Mouse (Mus musculus): Measurements from ENCODE around the gene Nqo2.
A peak's percentile ranks its signal among the peaks of the same experiment; 100 is the strongest.
"Not testable (repeated sequence)": the region's sequence is repeated elsewhere in the genome, so short reads cannot be mapped to it uniquely, and the experiment has no call there.

Gene Nqo2

DNA sequence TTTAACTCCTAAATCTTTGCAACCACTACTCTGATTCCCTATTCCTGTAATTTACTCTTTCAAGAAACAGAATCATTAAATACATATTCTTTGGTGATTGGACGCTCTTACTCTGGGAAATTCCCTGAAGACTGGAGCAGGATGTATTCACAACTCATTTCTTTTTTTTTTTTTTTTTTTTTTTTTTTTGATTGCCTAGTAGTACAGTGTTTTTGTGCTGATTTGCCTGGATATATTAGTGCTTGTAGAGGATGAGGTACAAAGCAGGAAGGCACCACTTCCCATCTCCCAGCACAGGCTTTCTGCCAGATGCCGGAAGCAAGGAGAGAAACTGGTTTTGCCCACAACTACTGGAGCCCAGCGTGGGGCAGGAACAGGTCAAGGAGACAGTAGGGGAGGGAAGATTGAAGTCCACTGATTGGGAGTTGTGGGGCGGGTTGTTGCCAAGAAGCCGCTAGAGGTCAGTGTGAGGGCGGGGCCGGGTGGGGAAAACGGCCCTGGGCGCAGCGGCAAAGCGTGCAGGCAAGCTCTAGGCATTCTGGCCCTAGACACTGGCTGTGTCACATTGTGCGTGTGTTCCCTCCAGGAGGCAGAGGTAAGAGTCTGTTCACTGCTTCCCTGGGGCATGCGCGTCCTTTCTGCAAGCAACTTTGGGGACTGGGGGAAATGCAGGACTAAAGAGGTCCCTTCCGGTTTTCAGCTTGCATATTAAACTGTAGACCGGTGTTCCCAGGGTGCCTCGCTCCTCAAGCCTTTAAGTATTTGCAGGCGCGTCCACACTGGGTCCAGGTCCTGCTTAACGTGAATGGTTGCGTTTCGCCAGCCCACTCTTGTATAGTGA is at the start of gene Nqo2:
Gene Nqo2, plus strand, starts transcription at position 482 of the 841 bp plus-strand sequence.
- DNase-seq (ENCODE audit: low spot score in 2 of 2) = peak; percentile 34 to 41

DNA sequence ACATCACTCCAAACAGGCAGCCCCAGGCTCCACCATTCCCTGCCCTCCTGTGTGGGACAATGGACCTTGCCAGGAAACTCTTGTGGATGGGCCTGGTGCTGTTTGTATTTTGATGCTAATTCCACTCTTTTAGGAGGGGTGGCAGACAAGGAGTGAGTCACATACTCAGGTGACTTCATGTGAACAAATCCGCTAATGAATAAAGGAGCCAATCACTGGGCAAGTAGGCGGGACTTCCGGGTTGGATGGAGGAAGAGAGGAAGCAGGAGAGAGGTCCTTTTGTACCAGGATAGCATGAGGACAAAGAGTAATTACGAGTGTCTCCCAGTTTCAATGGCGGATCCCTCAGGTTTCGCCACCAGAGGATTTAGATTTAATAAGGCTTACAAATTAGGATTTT is 43.4 kb upstream of the Nqo2 start:
- no peak for DNase-seq (ENCODE audit: low spot score in 2 of 2)

- DNase-seq (ENCODE audit: low spot score in 2 of 2) = no peak
Observed at GRCm38 (mm10) chr13:33921699-33922098, 42.8 kb upstream of the Nqo2 start.

DNA sequence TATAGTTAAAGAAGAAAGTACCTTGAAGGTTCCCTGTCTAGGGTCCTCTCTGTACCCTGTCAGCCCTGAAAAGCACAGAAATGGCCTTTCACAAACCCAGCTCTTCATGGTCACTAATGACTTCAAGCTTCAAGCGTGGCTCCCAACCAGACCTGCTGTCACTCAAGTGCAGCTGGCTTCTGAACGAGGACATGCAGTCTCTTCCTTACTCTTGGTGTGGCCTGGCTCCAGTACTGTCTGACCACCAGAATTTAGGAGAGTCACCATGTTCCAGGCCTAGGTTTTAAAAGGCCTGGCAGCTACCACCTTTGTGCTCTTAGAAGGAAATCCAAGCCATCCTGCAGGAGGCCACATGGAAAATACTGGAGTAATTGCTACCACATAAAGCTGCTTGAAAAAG is 34.2 kb upstream of the Nqo2 start:
- DNase-seq (ENCODE audit: low spot score in 2 of 2) = no peak

DNA sequence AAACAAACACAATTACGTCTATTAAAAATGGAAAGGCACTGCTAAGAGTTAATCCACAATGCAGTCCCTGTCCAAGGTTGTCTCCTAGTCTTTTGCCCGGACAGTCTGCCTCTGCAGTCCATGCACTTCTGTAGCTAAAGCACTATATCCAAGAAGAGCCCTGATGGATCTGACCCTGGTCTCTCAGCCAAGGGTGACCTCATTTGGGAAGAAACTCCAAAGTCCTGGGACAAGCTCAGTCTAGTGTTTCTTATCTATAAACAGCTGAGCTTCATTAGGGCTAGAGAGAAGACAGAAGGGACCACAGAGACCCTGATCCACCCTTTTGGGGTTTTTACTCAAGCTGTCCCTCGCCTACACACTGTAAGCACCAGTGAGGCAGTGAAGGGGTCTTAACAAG is 33.6 kb upstream of the Nqo2 start:
- no peak for DNase-seq (ENCODE audit: low spot score in 2 of 2)

GRCm38 (mm10) chr13:33934743-33935142 is 29.7 kb upstream of the Nqo2 start:
- DNase-seq (ENCODE audit: low spot score in 2 of 2) = no peak

GRCm38 (mm10) chr13:33935465-33936181 is 28.9 kb upstream of the Nqo2 start:
- DNase-seq (ENCODE audit: low spot score in 2 of 2) = peak; percentile 37 to 46

- no peak for DNase-seq (ENCODE audit: low spot score in 2 of 2)
Observed at GRCm38 (mm10) chr13:33937151-33937550, 27.3 kb upstream of the Nqo2 start.

DNA sequence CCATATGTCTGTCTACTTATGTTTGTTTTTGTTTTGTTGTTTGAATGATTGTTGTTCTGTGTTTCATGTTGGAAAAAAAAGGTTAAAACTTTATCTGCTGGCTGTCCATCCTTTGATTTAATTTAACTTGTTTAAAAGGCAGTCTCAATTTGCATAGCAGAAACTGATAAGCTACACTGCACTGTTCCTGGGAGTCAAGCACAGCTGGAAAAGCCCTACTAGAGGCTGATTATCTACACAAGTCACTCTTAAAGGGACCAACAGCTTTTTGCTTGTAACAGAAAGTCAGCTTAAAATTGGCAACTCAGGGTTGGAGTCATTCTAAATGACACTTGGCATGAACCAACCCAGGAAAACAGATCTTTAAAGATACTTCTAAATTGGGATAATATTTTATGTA is 26.9 kb upstream of the Nqo2 start:
- DNase-seq (ENCODE audit: low spot score in 2 of 2) = not testable (repeated sequence)

DNA sequence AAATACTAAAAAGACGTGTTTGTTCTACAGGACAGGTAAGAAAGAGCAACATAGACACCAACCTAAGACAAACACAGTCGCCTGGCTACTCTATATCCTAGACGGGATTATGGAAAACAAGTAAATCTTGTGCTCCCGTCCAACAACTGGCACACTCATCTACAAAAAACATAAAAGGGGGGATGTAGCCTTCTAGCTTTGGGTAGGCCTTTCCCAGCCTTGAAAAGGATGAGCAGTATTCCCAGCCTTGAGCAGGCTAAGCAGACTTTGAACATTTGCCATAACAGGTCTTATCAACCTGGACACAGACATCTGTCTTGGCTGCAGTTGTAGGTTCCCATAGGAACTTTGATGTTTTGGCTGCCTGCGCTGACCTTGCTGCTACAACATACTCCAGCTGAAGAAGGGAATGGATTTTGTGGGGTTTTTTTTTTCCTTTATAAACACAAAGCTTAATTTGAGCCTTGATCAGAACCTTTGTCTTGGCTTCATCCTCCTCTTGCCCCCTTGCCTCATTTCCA is 23.1 kb upstream of the Nqo2 start:
- no peak for DNase-seq (ENCODE audit: low spot score in 2 of 2)

- DNase-seq (ENCODE audit: low spot score in 2 of 2) = no peak
Observed at GRCm38 (mm10) chr13:33942212-33942779, 22.2 kb upstream of the Nqo2 start.

DNA sequence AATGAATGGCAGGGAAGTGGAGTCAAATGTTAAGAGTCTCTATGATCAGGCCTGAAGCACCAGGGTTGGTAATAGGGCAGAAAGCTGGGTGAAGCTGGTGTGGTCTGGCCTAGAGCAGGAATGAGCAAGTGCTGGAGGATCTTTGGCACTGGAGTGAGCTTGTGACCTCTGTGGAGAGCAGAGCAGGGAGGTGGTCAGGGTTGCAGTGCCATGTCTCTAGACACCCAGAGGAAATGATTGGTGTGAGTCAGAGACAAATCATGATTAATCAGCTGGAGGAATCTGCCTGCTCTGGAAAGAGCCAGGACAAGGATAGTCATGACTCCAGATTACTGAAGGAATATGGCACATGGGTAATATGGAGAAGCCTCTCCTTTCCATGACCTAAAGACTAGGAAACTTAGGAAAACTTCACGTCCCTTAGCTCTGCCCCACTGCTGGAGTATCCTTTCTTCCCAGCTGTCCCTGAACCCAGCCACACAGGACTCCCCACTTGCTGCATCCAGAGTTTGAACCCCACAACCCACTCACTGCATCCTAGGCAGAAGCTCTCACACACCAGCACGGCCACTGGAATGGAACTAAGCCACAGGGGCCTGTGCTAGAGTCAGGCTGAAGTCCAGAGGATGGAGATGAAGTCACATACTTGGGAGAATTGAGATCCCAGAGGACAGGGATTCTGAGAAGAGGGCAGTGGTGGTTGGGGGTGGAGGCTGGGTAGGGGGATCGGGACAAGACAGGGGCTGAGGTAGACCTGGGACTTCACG is 13.0 kb upstream of the Nqo2 start:
- DNase-seq (ENCODE audit: low spot score in 2 of 2) = no peak

DNA sequence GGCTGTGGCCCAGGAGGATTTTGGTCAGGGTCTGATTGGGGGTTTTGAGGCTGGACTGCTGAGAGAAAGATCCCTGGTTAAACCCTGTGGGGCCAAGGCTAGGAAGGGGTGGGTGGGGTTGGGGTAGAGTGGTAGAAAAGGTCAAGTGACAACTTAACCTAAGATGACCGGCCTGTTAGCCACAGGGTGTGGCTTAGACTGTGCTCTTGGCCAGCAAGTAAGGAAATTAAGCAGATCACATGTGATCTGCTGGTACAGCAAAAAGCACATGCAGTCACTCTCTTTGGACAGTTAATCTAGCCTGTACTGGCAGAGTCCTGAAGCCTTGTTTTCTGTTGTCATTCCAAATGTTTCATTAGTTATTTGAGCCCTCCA is 12.4 kb upstream of the Nqo2 start:
- DNase-seq (ENCODE audit: low spot score in 2 of 2) = no peak

GRCm38 (mm10) chr13:33952947-33953346 is 11.5 kb upstream of the Nqo2 start:
- DNase-seq (ENCODE audit: low spot score in 2 of 2) = no peak

DNA sequence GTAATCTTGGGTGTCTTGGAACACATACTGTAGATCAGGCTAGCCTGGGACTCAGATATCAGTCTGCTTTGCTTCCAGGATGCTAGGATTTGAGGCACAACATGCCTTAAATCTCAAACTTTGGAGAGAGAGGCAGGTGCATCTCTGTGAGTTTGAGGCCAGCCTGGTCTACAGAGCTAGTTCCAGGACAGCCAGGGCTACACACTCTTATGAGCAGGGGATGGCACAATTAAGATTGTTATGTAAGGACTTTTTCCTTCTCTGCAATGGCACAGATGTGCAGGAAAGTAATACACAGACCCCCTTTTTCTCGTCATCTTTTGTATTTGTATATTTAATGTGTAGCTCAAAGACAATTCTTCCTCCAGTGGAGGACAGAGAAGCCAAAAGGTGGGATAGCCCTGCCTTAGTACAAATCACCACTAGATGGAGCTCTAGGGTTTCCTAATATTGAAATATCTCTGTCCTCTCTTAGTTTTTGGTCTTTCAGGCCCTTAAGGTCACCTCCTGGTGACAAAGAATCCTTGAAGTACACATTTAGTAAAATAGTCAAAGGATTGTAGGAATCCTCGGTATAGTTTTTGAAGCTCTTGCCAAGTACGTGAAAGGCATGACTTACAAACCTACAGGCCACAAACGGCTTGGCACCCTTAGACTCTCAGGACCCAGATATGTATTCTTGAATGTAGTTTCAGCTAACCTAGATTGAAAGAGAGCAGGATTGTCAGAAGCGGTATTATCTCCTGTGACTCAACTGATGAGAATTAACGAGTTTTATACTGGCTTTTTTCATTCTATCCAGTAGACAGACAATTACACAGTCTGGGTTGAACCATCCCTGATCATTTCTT is 7.7 kb upstream of the Nqo2 start:
- no peak for DNase-seq (ENCODE audit: low spot score in 2 of 2)

GRCm38 (mm10) chr13:33959771-33960170 is 4.7 kb upstream of the Nqo2 start:
- DNase-seq (ENCODE audit: low spot score in 2 of 2) = no peak

DNA sequence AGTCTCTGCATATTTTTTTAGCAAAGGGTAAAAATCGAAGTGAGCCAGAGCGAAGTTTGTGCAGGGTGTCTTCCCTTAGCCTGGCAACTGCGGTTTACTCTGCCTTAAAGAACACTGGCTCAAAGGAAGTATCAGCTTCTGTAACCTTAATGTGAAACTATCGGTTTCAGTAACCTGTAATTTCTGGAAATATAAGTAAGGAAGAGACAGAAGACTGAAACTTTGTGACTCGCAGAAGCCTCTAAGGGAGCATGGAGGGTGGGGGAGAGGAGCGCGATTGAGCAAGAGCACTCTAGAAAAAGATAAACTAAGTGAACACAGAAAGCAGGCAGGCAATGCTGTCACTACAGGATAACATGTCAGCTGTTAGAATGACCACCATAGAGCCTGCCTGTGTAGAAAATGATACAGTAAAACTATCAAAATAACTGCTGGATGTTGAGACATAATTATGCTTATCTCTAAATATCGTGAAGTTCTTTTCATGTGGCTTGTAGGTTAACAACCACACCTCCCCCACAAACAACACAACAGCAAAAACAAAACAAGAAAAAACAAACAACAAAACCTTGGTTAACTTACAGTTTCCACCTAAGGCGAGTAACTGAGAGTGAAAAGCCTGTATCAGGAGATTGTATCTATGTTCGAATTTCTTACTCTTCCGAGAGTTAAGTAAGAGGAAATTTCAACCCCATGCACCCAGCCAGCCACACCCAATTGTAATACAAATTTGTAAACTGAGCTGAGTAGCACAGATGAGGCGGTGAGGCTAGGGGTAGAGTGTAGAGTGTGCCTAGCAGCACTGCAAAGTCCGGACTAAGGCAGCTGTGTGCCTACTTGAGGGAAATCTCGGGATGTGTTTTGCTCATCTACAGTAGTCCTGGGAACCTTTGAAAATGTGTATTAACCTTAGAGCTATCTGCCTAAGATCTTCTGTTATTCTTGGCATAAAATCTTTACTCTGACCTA is 853 bp downstream of the Nqo2 start:
- no peak for DNase-seq (ENCODE audit: low spot score in 2 of 2)

GRCm38 (mm10) chr13:33966025-33966412 is 1.5 kb downstream of the Nqo2 start:
- no peak for DNase-seq (ENCODE audit: low spot score in 2 of 2)

- no peak for DNase-seq (ENCODE audit: low spot score in 2 of 2)
Observed at GRCm38 (mm10) chr13:33966574-33966973, 2.1 kb downstream of the Nqo2 start.

DNA sequence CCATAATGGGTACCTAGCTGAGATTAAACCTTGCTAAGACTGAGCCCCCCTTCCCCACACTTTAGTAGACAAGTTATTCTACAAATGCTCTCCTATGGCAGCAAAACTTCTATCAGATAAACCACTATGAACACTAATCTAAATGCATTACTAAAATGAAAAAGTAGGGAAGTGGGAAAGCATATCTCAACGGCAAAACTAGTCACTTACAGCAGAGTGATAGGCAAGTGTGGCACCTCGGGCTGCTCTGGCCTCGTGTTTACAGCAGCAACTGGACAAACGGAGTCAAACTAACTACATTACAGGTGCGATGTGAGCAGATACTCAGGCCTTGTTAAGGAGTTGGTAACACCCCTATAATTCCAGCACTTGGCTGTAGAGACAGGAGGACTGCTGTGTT is 25.1 kb downstream of the Nqo2 start:
- DNase-seq (ENCODE audit: low spot score in 2 of 2) = no peak
